Mouse (Mus musculus) kidney, embryonic 14.5 days (tissue): ENCODE measurements around the gene Msx1. TPM values are rescaled to one million over a fixed set of nuclear protein-coding genes. Genes with fewer than 3 reads are reported as not detected.

Experiments
- ATAC-seq: fragments of 200-750 bp; cut with Nextera tagmentation; 2 replicates; pipeline ENCODE4 v1.8.0; 2017; ENCODE audit warnings: moderate number of reproducible peaks, mild to moderate bottlenecking, moderate TSS enrichment, moderate library complexity; ENCODE audit not compliant: low FRiP score, low TSS enrichment
- H3K27ac ChIP-seq: fragments of 300-500 bp; sonication (generic); 2 replicates; pipeline ENCODE4 v1.5.1; 2014; ENCODE audit warnings: low read depth, mild to moderate bottlenecking, low read length, moderate library complexity, mixed read lengths
- H3K27me3 ChIP-seq: fragments of 300-500 bp; sonication (generic); 2 replicates; pipeline ENCODE4 v1.6.1; 2014; ENCODE audit warnings: mild to moderate bottlenecking, low read length; ENCODE audit not compliant: control insufficient read depth, insufficient read depth
- H3K36me3 ChIP-seq: fragments of 300-500 bp; sonication (generic); 2 replicates; pipeline ENCODE4 v1.6.1; 2014; ENCODE audit warnings: low read length, mixed read lengths; ENCODE audit not compliant: control insufficient read depth, insufficient read depth
- H3K4me1 ChIP-seq: fragments of 300-500 bp; sonication (generic); 2 replicates; pipeline ENCODE4 v1.6.1; 2014; ENCODE audit warnings: low read length, mixed read lengths; ENCODE audit not compliant: control insufficient read depth, insufficient read depth
- H3K4me2 ChIP-seq: fragments of 300-500 bp; sonication (generic); replicated peaks from 2 replicates; pipeline ENCODE4 v1.6.1; 2014; ENCODE audit warnings: low read depth, mild to moderate bottlenecking, low read length
- H3K4me3 ChIP-seq: fragments of 300-500 bp; sonication (generic); 2 replicates; pipeline ENCODE4 v1.5.1; 2014; ENCODE audit warnings: mild to moderate bottlenecking, low read length
- H3K9ac ChIP-seq: fragments of 300-500 bp; sonication (generic); 2 replicates; pipeline ENCODE4 v1.6.1; 2014; ENCODE audit warnings: low read depth, mild to moderate bottlenecking, low read length, moderate library complexity
- H3K9me3 ChIP-seq: fragments of 300-500 bp; sonication (generic); 2 replicates; pipeline ENCODE4 v1.6.1; 2016; ENCODE audit warnings: low read length; ENCODE audit not compliant: control insufficient read depth
- WGBS: fragments of 180-500 bp; shearing (Covaris S2); extraction: QIAGEN DNeasy Blood & Tissue Kit; methylation state at CpG from one replicate; pipeline ENCODE4 v1.1.7; 2014; 5-methylcytosine and 5-hydroxymethylcytosine counted together
- polyA plus RNA-seq: library from polyadenylated mRNA; unstranded; fragments of >200 nt; fragmentation: Nextera tagmentation; extraction: Ambion mirVana; gene quantifications from 2 replicates; pipeline ENCODE4 v1.2.1, GENCODE M21; 2014

The Msx1 gene
- polyA plus RNA-seq, 1 experiment from 2014 or later = 2.6 TPM

DNA sequence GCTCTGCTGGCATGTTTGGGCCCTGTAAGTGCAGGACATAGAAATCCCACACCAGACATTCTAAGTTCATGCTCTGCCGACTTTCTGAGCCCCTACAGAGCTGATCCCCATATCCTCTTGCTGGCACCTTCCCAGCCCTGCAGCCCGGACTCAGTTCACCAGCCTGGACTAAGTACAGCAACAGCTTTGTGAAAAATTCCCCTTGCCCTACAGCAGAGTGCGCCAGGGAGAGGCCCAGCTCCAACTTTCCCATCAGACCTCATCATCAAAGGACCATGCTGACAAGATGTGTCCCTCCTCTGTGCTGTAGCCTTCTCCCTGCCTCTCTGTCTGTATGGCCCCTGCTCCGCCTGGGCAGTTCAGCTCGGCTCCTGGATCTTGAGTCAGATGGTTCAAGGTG lies 48.7 kb downstream of the Msx1 start:
- Histone ChIP-seq H3K36me3 (no peaks in the 10 kb centered on the region), H3K27me3 (no peaks in the 10 kb centered on the region), H3K27ac (no peak overlapping the region), H3K9me3 (peaks cover 2% of the 10 kb centered on the region; the same call in 1 of the 2 replicates), H3K4me2 (no peak overlapping the region), H3K9ac (no peak overlapping the region), H3K4me1 (no peaks in the 10 kb centered on the region), H3K4me3 (no peak overlapping the region)
- ATAC-seq = no peak
- WGBS = 29% methylated on average over 5 of the region's 5 CpGs

- H3K9ac ChIP-seq = no peak overlapping the region
- no peaks in the 10 kb centered on the region for H3K27me3 ChIP-seq
- no peak overlapping the region for H3K27ac ChIP-seq
- H3K9me3 ChIP-seq = peaks cover 2% of the 10 kb centered on the region; the same call in 1 of the 2 replicates
- no peaks in the 10 kb centered on the region for H3K36me3 ChIP-seq
- ATAC-seq = no peak
- no peaks in the 10 kb centered on the region for H3K4me1 ChIP-seq
- no peak overlapping the region for H3K4me3 ChIP-seq
- no peak overlapping the region for H3K4me2 ChIP-seq
- WGBS = 72% methylated on average over 4 of the region's 4 CpGs
These were observed 50.4 kb downstream of the Msx1 start for GRCm38 (mm10) chr5:37774011-37774410.

DNA sequence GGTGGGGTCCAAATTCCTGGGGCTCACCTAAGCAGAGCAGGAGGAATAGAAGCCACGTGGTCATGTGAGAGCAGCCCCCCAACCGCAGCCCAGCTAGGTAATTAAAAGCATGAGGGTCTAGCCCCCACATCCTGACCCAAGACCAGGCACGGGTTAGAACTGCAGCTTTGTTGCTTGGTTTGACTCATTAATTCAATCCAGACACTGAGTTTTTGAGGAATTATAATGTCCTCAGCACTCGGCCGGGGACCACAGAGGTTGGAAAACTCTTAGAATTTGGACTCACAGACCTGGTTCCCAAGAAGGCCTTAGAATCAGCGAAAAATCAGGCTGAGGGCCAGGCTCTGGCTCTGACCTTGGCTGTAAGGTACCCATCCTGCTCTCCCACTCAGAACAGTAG lies 53.5 kb downstream of the Msx1 start:
- 75% methylated on average over 6 of the region's 6 CpGs for WGBS
- ATAC-seq = no peak
- no peak overlapping the region for H3K4me2 ChIP-seq

More for the DNA sequence above, 53.5 kb downstream of the Msx1 start:
- Histone ChIP-seq H3K36me3 (no peaks in the 10 kb centered on the region), H3K9ac (no peak overlapping the region), H3K9me3 (peaks cover 2% of the 10 kb centered on the region; the same call in 1 of the 2 replicates), H3K27me3 (no peaks in the 10 kb centered on the region), H3K4me1 (peaks cover 7% of the 10 kb centered on the region), H3K27ac (no peak overlapping the region), H3K4me3 (no peak overlapping the region)

Other genes starting within 250 kb of the Msx1 start
- gene Stk32b, start 107.4 kb downstream of the Msx1 start, polyA plus RNA-seq = 0.84 and 3.7 TPM in 2 replicates
- gene Cytl1, start 89.1 kb downstream of the Msx1 start, polyA plus RNA-seq = 0.26 and 0.61 TPM in 2 replicates
- gene Stx18, start 214.2 kb upstream of the Msx1 start, polyA plus RNA-seq = 38.3 and 46.7 TPM in 2 replicates